Mouse (Mus musculus): ENCODE measurements at regions not wholly inside any gene's neighbourhood (a gene's known extent, or its start where the extent isn't known, plus 50 kb on each side); places are given as distances from the start of the nearest gene placed in this dataset.

GRCm38 (mm10) chr2:72871836-72872235 lies 108.4 kb downstream of the Sp3 start:
- ATAC-seq: peak; percentile 73; the same call in 1 of the 2 replicates
- Histone ChIP-seq H3K27me3 (ENCODE audit: insufficient read depth, low read length) (no peaks in the 10 kb centered on the region), H3K27ac (no peak overlapping the region), H3K9me3 (ENCODE audit: low read length) (no peaks in the 10 kb centered on the region), H3K4me3 (ENCODE audit: low read length) (no peak overlapping the region), H3K4me1 (ENCODE audit: insufficient read depth, low read length) (no peaks in the 10 kb centered on the region), H3K9ac (replicated peaks; ENCODE audit: low read length) (no peak overlapping the region), H3K4me2 (ENCODE audit: low read depth, low read length) (no peak overlapping the region), H3K36me3 (ENCODE audit: insufficient read depth, low read length) (no peaks in the 10 kb centered on the region)
- TF ChIP-seq CTCF (IDR thresholded peaks at IDR 0.05; ENCODE audit: low read depth): no peak
- WGBS: 74% methylated on average over 5 of the region's 5 CpGs
- DNase-seq (ENCODE audit: low spot score): peak; percentile 58

GRCm38 (mm10) chr2:72873948-72874347 lies 106.3 kb downstream of the Sp3 start:
- Histone ChIP-seq H3K4me3 (ENCODE audit: low read length) (no peak overlapping the region), H3K36me3 (ENCODE audit: insufficient read depth, low read length) (no peaks in the 10 kb centered on the region), H3K27ac (no peak overlapping the region), H3K27me3 (ENCODE audit: insufficient read depth, low read length) (no peaks in the 10 kb centered on the region), H3K4me2 (ENCODE audit: low read depth, low read length) (no peak overlapping the region), H3K4me1 (ENCODE audit: insufficient read depth, low read length) (no peaks in the 10 kb centered on the region), H3K9me3 (ENCODE audit: low read length) (no peaks in the 10 kb centered on the region), H3K9ac (replicated peaks; ENCODE audit: low read length) (no peak overlapping the region)
- DNase-seq (ENCODE audit: low spot score) (no peak), ATAC-seq (no peak)
- WGBS: 86% methylated on average over 10 of the region's 10 CpGs
- TF ChIP-seq CTCF (IDR thresholded peaks at IDR 0.05; ENCODE audit: low read depth): no peak

GRCm38 (mm10) chr2:72874533-72874932 lies 105.7 kb downstream of the Sp3 start:
- Histone ChIP-seq H3K9ac (replicated peaks; ENCODE audit: low read length) (no peak overlapping the region), H3K4me1 (ENCODE audit: insufficient read depth, low read length) (no peaks in the 10 kb centered on the region), H3K4me3 (ENCODE audit: low read length) (no peak overlapping the region), H3K4me2 (ENCODE audit: low read depth, low read length) (no peak overlapping the region), H3K9me3 (ENCODE audit: low read length) (no peaks in the 10 kb centered on the region), H3K36me3 (ENCODE audit: insufficient read depth, low read length) (no peaks in the 10 kb centered on the region), H3K27ac (no peak overlapping the region), H3K27me3 (ENCODE audit: insufficient read depth, low read length) (no peaks in the 10 kb centered on the region)
- DNase-seq (ENCODE audit: low spot score): no peak
- no peak for ATAC-seq
- WGBS: 90% methylated on average over 12 of the region's 12 CpGs
- TF ChIP-seq CTCF (IDR thresholded peaks at IDR 0.05; ENCODE audit: low read depth): no peak

GRCm38 (mm10) chr2:72875677-72876076 lies 104.6 kb downstream of the Sp3 start:
- Histone ChIP-seq H3K4me3 (ENCODE audit: low read length) (no peak overlapping the region), H3K4me1 (ENCODE audit: insufficient read depth, low read length) (no peaks in the 10 kb centered on the region), H3K27ac (no peak overlapping the region), H3K36me3 (ENCODE audit: insufficient read depth, low read length) (no peaks in the 10 kb centered on the region), H3K9ac (replicated peaks; ENCODE audit: low read length) (no peak overlapping the region), H3K4me2 (ENCODE audit: low read depth, low read length) (no peak overlapping the region), H3K27me3 (ENCODE audit: insufficient read depth, low read length) (no peaks in the 10 kb centered on the region), H3K9me3 (ENCODE audit: low read length) (no peaks in the 10 kb centered on the region)
- DNase-seq (ENCODE audit: low spot score): no peak
- WGBS: 89% methylated on average over 2 of the region's 2 CpGs
- ATAC-seq: no peak
- no peak for TF ChIP-seq CTCF (IDR thresholded peaks at IDR 0.05; ENCODE audit: low read depth)

- TF ChIP-seq CTCF (IDR thresholded peaks at IDR 0.05; ENCODE audit: low read depth): no peak
- no peak for ATAC-seq
- WGBS: 96% methylated on average over 2 of the region's 2 CpGs
These were observed 100.2 kb downstream of the Sp3 start for GRCm38 (mm10) chr2:72880016-72880415.

GRCm38 (mm10) chr2:72881554-72881953 lies 98.7 kb downstream of the Sp3 start:
- Histone ChIP-seq H3K4me1 (ENCODE audit: insufficient read depth, low read length) (no peaks in the 10 kb centered on the region), H3K36me3 (ENCODE audit: insufficient read depth, low read length) (no peaks in the 10 kb centered on the region), H3K9me3 (ENCODE audit: low read length) (no peaks in the 10 kb centered on the region), H3K4me3 (ENCODE audit: low read length) (no peak overlapping the region), H3K9ac (replicated peaks; ENCODE audit: low read length) (no peak overlapping the region), H3K27me3 (ENCODE audit: insufficient read depth, low read length) (no peaks in the 10 kb centered on the region), H3K27ac (no peak overlapping the region), H3K4me2 (ENCODE audit: low read depth, low read length) (no peak overlapping the region)
- TF ChIP-seq CTCF (IDR thresholded peaks at IDR 0.05; ENCODE audit: low read depth): no peak
- ATAC-seq (no peak), DNase-seq (ENCODE audit: low spot score) (no peak)
- WGBS: 74% methylated on average over 2 of the region's 2 CpGs

More at GRCm38 (mm10) chr2:72880016-72880415, 100.2 kb downstream of the Sp3 start:
- no peak overlapping the region for H3K9ac ChIP-seq (replicated peaks; ENCODE audit: low read length)
- no peak overlapping the region for H3K4me2 ChIP-seq (ENCODE audit: low read depth, low read length)
- H3K27ac ChIP-seq: no peak overlapping the region
- no peaks in the 10 kb centered on the region for H3K4me1 ChIP-seq (ENCODE audit: insufficient read depth, low read length)
- H3K36me3 ChIP-seq (ENCODE audit: insufficient read depth, low read length): no peaks in the 10 kb centered on the region
- H3K9me3 ChIP-seq (ENCODE audit: low read length): no peaks in the 10 kb centered on the region
- H3K27me3 ChIP-seq (ENCODE audit: insufficient read depth, low read length): no peaks in the 10 kb centered on the region
- DNase-seq (ENCODE audit: low spot score): no peak
- H3K4me3 ChIP-seq (ENCODE audit: low read length): no peak overlapping the region

- Histone ChIP-seq H3K27me3 (ENCODE audit: insufficient read depth, low read length) (no peaks in the 10 kb centered on the region), H3K9me3 (ENCODE audit: low read length) (no peaks in the 10 kb centered on the region), H3K36me3 (ENCODE audit: insufficient read depth, low read length) (no peaks in the 10 kb centered on the region), H3K4me3 (ENCODE audit: low read length) (no peak overlapping the region), H3K27ac (no peak overlapping the region), H3K9ac (replicated peaks; ENCODE audit: low read length) (no peak overlapping the region), H3K4me2 (ENCODE audit: low read depth, low read length) (no peak overlapping the region), H3K4me1 (ENCODE audit: insufficient read depth, low read length) (no peaks in the 10 kb centered on the region)
- ATAC-seq (no peak), DNase-seq (ENCODE audit: low spot score) (no peak)
- 91% methylated on average over 2 of the region's 2 CpGs for WGBS
- TF ChIP-seq CTCF (IDR thresholded peaks at IDR 0.05; ENCODE audit: low read depth): no peak
These were observed 94.0 kb downstream of the Sp3 start for GRCm38 (mm10) chr2:72886250-72886649.
